Mouse (Mus musculus) cortical plate, adult 2 months (tissue): ENCODE data around the gene Aip.
"Not testable (repeated sequence)": the region's sequence is repeated elsewhere in the genome, so short reads cannot be mapped to it uniquely, and the experiment has no call there.

ENCODE experiments used
- CTCF ChIP-seq: fragments of 200-500 bp; IDR thresholded peaks from 2 replicates; pipeline ENCODE4 v1.5.1; 2011; ENCODE audit warnings: mild to moderate bottlenecking, control low read depth, low read length; ENCODE audit not compliant: insufficient read depth; ENCODE audit errors: extremely low read depth
- POLR2A ChIP-seq: fragments of 200-500 bp; IDR thresholded peaks from 2 replicates; pipeline ENCODE4 v1.6.1; 2011; ENCODE audit warnings: mild to moderate bottlenecking, low read length, control low read depth; ENCODE audit not compliant: insufficient read depth; ENCODE audit errors: extremely low read depth

GRCm38 (mm10) chr19:4135229-4135962 is 9.7 kb upstream of the Aip start:
- not testable (repeated sequence) for TF ChIP-seq CTCF, POLR2A
